Mouse (Mus musculus): ENCODE results near the gene Prr13. TPM values are rescaled to one million over a fixed set of nuclear protein-coding genes. Genes with fewer than 3 reads are reported as not detected.

The Prr13 gene
- polyA plus RNA-seq (2012; rRNA removed), result 734 and 781 TPM in 2 replicates

DNA sequence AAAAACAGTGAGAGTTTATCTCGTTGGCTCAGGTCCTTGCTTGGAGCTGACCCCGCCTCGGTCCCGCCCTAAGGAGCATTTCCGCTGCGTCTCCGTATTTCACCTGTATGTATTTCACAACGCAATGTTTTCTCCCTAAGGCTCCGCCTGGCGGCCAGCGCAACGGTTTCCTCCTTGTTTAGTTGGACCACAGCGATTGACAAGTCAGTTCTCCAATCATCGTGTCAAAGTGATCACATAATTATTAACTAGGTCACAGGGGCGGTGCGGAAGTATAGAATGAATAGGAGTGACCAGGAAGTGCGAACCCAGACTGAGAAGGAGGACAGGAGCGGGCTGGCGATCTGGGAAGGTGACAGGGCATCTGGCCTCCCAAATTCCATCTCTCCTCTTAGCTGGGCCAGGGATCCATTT lies at the start of gene Prr13:
TSS of gene Prr13 (plus strand) at position 125 of the 414 bp plus-strand sequence.
- DNase-seq (ENCODE audit: low read depth, low spot score), result peak; percentile 100
- under 1% methylated on average over 19 of the region's 19 CpGs for WGBS

DNA sequence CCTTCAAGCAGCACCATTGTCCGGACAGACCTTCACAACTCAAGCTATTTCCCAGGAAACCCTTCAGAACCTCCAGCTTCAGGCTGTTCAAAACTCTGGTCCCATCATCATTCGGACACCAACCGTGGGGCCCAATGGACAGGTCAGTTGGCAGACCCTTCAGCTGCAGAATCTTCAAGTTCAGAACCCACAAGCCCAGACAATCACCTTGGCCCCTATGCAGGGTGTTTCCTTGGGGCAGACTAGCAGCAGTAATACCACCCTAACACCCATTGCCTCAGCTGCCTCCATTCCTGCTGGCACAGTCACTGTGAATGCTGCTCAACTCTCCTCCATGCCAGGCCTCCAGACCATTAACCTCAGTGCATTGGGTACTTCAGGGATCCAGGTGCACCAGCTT lies 49.5 kb upstream of the Prr13 start:
- WGBS, result 78% methylated on average over 3 of the region's 3 CpGs
- no peak for DNase-seq (ENCODE audit: low read depth, low spot score)

DNA sequence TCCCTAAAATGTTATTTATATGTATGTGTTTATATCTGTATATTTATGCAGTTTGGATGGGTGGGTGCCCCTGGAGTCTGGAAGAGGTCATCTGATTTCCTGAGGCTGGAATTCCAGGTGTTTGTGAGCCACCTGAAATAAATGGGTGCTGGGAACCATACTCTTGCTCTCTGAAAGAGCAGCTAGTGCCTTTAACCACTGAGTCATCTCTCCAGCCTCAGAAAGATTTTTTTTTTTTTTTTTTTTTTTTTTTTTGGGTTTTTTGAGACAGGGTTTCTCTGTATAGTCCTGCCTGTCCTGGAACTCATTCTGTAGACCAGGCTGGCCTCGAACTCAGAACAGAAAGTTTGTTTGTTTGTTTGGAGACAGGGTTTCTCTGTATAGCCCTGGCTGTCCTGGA lies 47.8 kb upstream of the Prr13 start:
- 70% methylated on average over 1 of the region's 1 CpGs for WGBS
- DNase-seq (ENCODE audit: low read depth, low spot score), result no peak

DNA sequence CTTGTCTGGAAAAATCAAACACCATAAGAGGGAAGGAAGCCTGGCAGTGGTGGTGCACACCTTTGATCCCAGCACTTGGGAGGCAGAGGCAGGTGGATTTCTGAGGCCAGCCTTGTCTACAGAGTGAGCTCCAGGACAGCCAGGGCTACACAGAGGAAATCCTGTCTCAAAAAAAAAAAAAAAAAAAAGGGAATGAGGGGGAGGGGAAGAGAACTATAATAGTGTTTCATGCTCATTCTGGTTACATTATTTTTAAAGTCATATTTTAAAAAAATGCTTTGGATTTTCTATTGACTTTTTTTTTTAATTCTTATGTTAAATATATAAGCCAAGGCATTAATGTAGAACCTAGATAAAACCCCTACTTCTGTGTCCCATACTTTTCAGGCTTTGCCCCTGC lies 45.1 kb upstream of the Prr13 start:
- DNase-seq (ENCODE audit: low read depth, low spot score), result no peak

DNA sequence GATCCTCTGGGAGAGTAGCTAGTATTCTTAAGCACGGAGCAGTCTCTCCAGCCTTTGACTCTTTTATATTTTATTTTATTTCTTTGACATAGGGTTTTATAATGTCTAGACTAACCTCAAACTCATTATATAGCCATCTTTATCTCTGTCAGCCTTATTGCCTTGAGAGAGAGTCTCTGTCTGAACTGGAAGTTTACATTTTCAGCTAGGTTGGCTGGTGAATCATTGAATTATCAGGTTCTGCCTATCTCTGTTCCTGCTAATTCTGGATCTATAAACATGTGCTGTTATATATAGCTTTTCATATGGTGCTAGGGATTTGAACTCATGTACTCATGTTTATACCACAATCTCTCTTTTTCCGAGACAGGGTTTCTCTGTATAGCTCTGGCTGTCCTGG lies 41.3 kb upstream of the Prr13 start:
- WGBS, result 55% methylated on average over 2 of the region's 2 CpGs
- no peak for DNase-seq (ENCODE audit: low read depth, low spot score)

DNA sequence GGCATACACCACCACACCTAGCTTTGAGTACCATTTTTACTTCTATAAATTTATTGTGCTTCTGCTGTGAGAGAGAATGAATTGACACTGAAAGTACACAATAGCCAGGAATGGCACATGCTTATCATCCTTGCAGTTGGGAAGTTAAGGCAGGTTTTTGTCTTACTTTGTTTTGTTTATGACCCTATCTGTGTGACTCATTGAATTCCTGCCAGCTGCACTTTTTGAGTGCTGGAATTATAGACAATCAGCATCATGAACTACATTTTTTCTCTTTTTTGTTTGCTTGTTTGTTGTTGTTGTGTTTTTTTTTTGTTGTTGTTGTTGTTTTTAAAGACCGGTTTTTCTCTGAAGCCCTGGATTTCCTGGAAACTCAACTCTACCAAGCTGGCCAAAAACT lies 37.8 kb upstream of the Prr13 start:
- DNase-seq (ENCODE audit: low read depth, low spot score), result no peak
- 15% methylated on average over 1 of the region's 1 CpGs for WGBS

DNA sequence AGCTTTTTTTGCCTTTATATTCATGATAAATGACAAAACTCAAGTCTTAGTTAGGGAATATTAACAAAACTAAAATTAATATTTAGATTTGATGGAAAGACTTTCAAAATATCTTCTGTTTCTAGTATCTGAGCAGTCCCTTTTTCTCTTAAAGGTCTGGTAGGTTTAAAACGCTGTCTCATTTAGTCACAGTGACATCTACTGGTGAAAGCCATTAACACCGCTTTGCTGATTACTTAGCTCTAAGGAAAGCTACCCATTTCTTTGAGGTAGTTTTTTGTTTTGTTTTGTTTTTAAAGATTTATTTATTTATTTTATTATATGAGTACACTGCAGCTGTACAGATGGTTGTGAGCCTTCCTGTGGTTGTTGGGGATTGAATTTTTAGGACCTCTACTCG lies 37.4 kb upstream of the Prr13 start:
- DNase-seq (ENCODE audit: low read depth, low spot score), result no peak
- 43% methylated on average over 3 of the region's 3 CpGs for WGBS

DNA sequence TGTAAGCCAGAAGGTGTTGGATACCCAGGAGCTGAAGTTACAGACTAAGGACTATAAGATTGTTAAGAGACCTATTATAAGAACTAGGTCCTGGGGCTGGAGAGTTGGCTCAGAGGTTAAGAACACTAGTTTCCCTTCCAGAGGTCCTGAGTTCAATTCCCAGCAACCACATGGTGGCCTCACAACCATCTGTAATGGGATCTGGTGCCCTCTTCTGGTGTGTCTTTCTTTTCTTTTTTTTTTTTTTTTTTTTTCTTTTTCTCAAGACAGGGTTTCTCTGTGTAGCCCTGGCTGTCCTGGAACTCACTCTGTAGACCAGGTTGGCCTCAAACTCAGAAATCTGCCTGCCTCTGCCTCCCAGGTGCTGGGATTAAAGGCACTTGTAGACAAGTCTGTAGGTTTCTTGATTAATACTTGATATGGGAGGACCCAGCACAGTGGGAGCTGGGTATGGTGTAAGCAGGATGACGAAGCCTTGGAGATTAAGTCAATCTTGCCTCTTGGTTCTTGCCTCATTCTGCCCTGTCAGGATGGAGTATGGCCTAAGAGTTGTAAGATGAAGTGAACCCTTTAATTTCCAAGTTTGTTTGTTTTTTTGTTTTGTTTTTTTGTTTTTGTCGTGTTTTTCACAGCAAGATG lies 35.1 kb upstream of the Prr13 start:
- DNase-seq (ENCODE audit: low read depth, low spot score), result no peak
- WGBS, result 92% methylated on average over 2 of the region's 2 CpGs

DNA sequence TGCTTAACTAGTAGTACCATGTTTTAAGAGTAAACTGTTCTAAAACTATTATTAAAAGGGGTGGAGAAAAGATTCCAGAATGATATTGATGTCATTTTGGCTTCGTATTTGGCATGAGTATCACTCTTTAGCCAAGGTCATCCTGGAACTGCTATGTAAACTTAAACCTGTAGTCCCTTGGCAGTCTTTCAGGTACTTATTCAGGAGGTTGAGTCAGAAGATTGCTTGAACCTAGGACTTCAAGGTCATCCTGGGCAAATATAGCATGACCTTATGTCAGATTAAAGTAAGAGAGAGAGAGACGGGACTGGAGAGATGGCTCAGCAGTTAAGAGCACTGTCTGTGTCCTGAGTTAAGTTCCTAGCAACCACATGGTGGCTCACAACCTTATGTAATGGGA lies 34.2 kb upstream of the Prr13 start:
- DNase-seq (ENCODE audit: low read depth, low spot score), result no peak
- 69% methylated on average over 2 of the region's 2 CpGs for WGBS

DNA sequence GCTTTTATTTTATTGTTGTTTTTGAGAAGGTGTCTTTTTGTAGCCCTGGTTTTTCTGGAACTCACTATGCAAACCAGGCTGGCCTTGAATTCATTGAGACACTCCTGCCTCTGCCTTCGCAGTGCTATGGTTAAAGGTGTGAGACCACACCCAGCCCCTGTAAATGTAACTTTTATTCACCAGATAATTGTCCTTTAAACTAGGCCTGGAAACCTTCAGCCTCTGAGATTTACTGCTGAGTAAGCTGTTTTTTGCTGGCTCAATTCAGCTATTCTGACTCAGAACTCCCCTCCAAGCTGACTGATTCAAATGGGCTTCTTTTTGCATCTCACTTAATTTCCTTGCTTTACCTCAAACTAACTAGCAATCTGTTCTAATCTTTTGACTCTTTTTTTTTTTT lies 31.9 kb upstream of the Prr13 start:
- 68% methylated on average over 1 of the region's 1 CpGs for WGBS
- no peak for DNase-seq (ENCODE audit: low read depth, low spot score)

DNA sequence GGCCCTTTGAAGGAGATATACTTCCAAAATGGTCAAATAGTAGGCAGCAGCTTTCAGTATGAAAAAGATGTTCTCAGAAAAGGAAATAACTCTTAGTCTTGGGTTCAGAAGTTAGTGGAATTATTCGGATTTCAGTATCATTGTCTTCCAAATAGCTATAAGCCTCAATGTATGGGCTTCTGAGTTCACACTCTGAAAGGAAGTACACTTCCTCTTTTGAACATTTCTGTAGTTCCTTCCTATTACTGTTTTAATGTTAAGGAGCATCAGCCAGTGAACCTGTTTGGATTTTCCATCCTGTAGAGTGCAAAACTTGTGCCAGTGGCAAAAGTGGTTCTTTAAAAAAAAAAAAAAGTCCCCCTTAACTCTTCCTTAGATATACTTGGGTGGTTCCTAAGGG lies 26.8 kb upstream of the Prr13 start:
- 78% methylated on average over 1 of the region's 1 CpGs for WGBS
- no peak for DNase-seq (ENCODE audit: low read depth, low spot score)

DNA sequence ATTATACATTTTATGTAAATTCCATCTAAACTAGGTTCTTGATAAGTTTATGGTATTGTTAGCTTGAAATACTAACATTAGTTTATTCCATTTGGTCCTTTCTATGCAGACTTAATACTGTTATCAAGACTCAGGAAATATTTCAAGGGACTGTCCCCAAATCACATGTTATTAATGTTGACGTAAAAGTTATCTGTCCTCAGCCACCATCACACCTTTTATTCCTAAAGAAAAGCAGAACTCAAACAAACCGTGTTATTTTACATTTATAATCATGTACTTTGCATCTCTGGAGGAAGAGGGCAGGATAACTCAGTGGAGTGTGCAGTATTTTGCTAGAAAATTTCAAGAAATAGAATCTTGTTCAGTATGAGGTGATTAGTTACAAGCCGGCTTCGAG lies 25.7 kb upstream of the Prr13 start:
- WGBS, result 87% methylated on average over 4 of the region's 4 CpGs
- DNase-seq (ENCODE audit: low read depth, low spot score), result no peak

DNA sequence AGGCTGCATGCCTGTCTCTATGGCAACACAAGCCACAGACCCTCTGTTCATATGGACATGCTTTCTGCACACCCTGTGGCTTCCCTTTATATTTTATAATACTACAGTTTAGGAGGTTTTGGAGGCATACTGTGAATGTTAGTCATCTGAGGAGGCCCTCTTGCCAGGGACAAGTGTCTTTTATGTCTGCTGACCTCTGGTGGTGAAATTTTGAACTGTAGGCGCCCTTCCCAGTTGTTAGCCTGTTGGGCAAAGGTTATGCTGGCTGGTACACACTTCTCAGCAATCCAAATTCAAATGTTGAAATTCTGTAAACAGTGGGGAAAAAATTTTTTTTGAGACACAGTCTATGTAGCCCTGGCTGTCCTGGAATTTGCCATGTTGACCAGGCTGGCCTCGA lies 16.3 kb upstream of the Prr13 start:
- 46% methylated on average over 2 of the region's 2 CpGs for WGBS
- no peak for DNase-seq (ENCODE audit: low read depth, low spot score)

DNA sequence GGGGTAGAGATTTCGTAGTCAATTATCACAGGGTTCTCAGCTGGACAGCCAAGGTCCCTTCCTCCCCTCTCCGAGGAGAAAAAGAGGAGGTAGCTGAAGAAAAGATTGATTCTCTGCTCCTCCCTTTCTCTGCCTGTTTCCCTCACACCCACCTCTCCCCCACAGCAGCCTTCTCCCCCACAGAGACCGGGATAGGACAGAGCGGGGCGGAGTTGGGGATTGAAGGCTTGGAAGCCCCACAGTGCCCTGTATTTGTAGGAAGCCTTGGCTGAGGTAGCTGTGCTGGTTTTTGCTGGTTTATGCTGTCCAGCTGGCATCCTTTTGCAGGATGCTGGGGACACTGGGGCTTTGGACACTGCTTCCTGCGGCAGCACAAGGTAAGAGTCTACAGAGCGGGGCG lies 13.7 kb upstream of the Prr13 start, which contains the start of gene Amhr2:
TSS of gene Amhr2 (plus strand) at position 222 of the 400 bp plus-strand sequence.
- 75% methylated on average over 8 of the region's 8 CpGs for WGBS
- DNase-seq (ENCODE audit: low read depth, low spot score), result no peak

DNA sequence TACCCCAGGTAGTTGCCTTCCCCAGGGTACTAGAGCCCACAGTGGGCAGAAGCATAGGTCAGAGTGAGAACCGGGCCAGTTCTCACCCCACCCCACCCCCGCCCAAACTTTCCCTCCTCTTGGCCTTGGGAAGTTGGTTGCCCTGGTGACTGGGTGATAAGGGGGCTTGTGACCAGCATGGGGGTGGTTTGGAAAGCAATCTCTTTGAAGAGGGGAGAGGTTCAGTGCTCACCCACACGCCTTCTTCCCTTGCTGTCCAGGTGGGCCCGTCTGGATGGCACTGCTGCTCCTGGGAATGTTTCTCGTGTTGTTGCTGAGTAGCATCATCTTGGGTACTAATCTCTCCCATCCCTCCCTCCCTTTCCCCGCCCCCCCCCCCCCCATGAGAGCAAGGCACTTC lies 12.4 kb upstream of the Prr13 start:
- DNase-seq (ENCODE audit: low read depth, low spot score), result no peak
- WGBS, result 46% methylated on average over 6 of the region's 6 CpGs

DNA sequence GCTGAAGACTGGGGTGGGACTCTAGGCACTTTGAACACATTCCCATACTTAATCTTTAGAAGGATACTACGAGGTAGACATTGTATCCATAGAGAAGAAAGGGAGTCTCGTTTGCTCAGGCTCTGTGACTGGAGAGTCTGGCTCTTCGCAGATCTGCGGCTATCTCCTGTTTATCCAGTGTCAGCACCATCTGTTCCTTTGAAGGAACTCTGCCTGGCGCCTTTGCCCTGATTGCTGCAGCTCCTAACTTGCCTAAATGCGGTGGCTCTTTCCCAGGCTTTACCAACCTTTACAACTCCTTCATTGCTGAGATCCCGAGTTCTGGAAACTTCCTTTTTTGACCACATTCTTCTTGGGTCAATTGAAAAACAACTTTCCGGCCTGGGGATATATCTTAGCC lies 9.5 kb upstream of the Prr13 start:
- DNase-seq (ENCODE audit: low read depth, low spot score), result no peak
- 71% methylated on average over 8 of the region's 8 CpGs for WGBS

DNA sequence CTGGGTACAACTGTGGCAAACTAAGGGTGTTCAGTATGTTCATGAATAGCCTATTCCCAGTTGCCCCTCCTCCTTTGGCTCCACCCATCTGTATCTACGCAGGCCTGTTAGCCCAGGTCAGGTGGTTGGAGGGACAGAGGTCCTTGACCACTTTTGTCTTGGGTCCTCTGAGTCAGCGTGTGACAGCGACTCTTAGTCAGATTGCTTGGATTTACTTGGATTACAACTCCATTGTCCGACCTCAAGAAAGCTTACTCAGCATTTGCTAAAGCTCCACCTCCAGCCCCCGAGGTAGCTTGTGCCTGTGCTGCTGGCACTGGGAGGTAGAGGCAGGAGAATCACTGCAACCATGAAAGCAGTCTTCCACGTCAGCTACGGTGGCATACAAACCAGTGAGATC lies 7.9 kb upstream of the Prr13 start:
- no peak for DNase-seq (ENCODE audit: low read depth, low spot score)
- WGBS, result 16% methylated on average over 7 of the region's 7 CpGs

DNA sequence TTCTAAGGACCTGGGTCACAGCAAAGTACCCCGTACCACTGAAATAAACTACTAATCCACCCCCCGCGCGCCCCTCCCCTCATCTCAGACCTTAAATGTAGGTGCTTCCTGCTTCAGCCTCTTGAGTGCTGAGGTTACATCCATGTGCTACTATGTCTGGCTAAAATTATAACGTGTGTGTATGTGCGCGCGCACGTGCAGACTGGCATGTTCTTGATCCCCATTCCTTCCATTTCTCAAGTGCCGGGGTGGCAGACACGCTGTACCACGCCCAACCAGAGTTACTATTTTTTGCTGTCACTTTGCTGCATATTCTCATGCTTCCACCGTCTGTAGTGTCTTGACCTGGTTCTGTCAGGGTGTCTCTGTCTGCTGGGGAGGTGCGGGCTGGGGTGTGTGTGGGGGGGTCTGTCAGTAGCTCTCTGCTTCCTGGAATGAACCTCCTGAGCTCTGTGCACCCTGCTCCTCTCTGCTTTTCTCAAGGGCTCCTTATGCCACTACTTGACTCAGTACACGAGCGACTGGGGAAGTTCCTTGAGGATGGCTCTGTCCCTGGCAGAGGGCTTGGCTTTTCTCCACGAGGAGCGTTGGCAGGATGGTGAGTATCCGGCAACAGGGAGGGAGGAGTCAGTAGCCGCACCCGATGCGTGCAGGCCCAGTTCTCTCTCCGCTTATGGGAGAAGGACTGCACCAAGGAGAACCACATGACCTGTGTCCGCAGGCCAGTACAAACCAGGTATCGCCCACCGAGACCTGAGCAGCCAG lies 7.0 kb upstream of the Prr13 start:
- no peak for DNase-seq (ENCODE audit: low read depth, low spot score)
- 59% methylated on average over 26 of the region's 26 CpGs for WGBS

DNA sequence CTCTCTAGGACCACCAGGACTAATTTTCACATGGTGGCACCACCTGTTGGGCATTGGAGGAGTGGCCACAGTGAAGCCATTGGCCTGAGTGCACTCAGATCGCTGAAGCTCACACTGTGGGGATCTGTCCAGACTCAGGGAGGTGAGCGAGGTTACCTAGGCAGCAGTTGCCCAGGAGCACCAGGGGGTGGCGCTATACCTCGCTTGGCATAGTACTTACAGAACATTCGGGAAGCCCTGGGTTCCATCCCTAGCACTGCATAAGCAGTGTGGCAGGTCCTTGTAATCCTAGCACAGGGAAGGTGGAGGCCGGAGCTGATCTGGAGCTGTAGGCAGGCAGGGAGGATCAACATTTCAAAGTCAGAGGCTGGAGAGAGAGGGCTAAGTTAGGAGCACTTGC lies 2.8 kb upstream of the Prr13 start:
- DNase-seq (ENCODE audit: low read depth, low spot score), result no peak
- 51% methylated on average over 6 of the region's 6 CpGs for WGBS

DNA sequence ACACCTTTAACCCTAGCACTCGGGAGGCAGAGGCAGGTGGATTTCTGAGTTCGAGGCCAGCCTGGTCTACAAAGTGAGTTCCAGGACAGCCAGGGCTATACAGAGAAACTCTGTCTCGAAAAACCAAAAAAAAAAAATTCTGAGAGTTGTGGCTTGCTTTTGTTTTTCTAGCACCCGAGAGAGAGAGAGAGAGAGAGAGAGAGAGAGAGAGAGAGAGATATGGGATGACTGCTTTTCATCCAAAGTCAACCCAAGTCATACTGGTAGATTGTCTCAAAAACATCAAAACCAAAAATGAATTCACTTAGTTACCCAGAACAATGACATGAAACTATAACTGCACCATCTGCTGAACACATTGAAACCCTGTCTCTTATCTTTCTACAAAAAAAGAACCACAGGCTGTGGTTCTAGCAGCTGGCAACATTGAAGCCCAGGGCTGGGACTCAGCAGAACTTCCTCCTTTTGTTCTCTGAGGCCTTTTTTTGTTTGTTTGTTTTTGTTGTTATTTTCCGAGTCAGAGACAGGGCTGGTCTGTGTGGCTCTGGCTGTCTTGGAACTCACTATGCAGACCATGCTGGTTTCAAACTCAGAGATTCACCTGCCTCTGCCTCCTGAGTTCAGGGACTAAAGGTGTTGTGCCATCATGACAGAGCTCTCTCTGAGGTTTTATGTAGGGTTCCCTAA lies 635 bp upstream of the Prr13 start:
- DNase-seq (ENCODE audit: low read depth, low spot score), result no peak
- WGBS, result 73% methylated on average over 5 of the region's 5 CpGs

DNA sequence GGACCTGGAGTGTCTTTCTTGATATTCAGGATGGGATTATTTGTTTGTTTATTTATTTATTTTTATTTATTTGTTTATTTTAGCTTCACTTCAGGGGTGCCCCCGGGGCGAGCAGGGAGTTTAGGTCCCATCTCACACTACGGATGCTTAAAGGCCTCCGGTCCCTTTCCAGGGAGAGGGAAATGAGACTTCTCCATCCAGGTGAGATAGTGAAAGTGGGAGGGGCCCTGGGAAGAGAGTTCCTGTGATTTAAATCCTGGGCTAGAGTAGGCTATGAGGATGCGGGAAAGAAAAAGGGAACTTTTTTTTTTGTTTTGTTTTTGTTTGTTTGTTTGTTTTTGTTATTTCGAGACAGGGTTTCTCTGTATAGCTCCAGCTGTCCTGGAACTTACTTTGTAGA lies 553 bp downstream of the Prr13 start:
- no peak for DNase-seq (ENCODE audit: low read depth, low spot score)
- WGBS, result 10% methylated on average over 6 of the region's 6 CpGs

Data from large intestine, adult 2 months (tissue).